Mouse (Mus musculus) adrenal gland, postnatal 25 days (tissue): ENCODE data around the gene Sort1. TPM values are rescaled to one million over a fixed set of nuclear protein-coding genes. Genes with fewer than 3 reads are reported as not detected.

ENCODE experiments used
- DNase-seq: peaks from one replicate; pipeline ENCODE4 v3.0.0; 2021; ENCODE audit warnings: mixed read lengths
- total RNA-seq: library from RNA; stranded (reverse); gene quantifications from 2 replicates; pipeline ENCODE4 v1.2.3, GENCODE M21; 2021

The Sort1 gene
- total RNA-seq, 1 experiment from 2014 or later, result 28.6 TPM

GRCm38 (mm10) chr3:108328441-108328841 lies 44.6 kb downstream of the Sort1 start:
- DNase-seq, result peak; percentile 81

- no peak for DNase-seq
These were observed 46.9 kb downstream of the Sort1 start for GRCm38 (mm10) chr3:108330812-108331211.

GRCm38 (mm10) chr3:108336878-108337277 lies 53.0 kb downstream of the Sort1 start:
- DNase-seq, result no peak

- DNase-seq, result no peak
These were observed 57.2 kb downstream of the Sort1 start for GRCm38 (mm10) chr3:108341040-108341439.

GRCm38 (mm10) chr3:108342185-108342584 lies 58.3 kb downstream of the Sort1 start:
- no peak for DNase-seq

- DNase-seq, result no peak
These were observed 62.0 kb downstream of the Sort1 start for GRCm38 (mm10) chr3:108345855-108346254.

GRCm38 (mm10) chr3:108348376-108348775 lies 64.5 kb downstream of the Sort1 start:
- no peak for DNase-seq

GRCm38 (mm10) chr3:108355245-108355644 lies 71.4 kb downstream of the Sort1 start:
- no peak for DNase-seq

GRCm38 (mm10) chr3:108357051-108357450 lies 73.2 kb downstream of the Sort1 start:
- DNase-seq, result no peak

- no peak for DNase-seq
These were observed 74.6 kb downstream of the Sort1 start for GRCm38 (mm10) chr3:108358445-108358844.

GRCm38 (mm10) chr3:108360894-108361293 lies 77.0 kb downstream of the Sort1 start:
- no peak for DNase-seq

- no peak for DNase-seq
These were observed 79.7 kb downstream of the Sort1 start for GRCm38 (mm10) chr3:108363626-108364025.

- DNase-seq, result no peak
These were observed 80.6 kb downstream of the Sort1 start, which contains the start of gene Mybphl for GRCm38 (mm10) chr3:108364270-108364995. Gene Mybphl (plus strand): TSS chr3:108364911.

GRCm38 (mm10) chr3:108367173-108367572 lies 83.3 kb downstream of the Sort1 start:
- no peak for DNase-seq

GRCm38 (mm10) chr3:108367828-108368227 lies 83.9 kb downstream of the Sort1 start:
- no peak for DNase-seq

- no peak for DNase-seq
These were observed 84.8 kb downstream of the Sort1 start for GRCm38 (mm10) chr3:108368721-108369120.

- DNase-seq, result no peak
These were observed 88.4 kb downstream of the Sort1 start for GRCm38 (mm10) chr3:108372274-108372673.

GRCm38 (mm10) chr3:108372691-108373090 lies 88.8 kb downstream of the Sort1 start:
- DNase-seq, result no peak

GRCm38 (mm10) chr3:108378875-108379663 lies 95.2 kb downstream of the Sort1 start:
- no peak for DNase-seq

GRCm38 (mm10) chr3:108380695-108381094 lies 96.8 kb downstream of the Sort1 start:
- DNase-seq, result no peak

- DNase-seq, result no peak
These were observed 98.3 kb downstream of the Sort1 start for GRCm38 (mm10) chr3:108381945-108382875.
